Comparison of ENCODE assay signal across 8 mouse cellular contexts in the genomic region with DNA sequence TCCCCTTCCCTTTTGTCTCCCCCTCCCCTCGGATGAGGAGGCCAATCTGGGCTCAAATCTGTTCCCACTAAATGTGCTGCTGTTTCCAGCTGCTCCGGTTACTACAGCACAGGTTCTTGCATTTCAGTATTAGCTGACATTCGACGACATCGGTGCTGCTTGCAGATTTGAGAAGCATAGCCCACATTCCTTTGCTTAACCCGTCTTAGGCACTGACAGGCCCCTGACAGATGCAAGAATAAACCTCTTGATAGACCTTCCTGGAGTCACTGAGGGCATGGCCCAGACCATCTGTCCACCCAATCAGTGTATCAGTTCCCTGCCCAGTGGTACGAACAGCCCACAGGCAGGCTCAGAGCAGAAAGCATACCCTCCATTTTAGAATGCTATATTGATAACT. TPM values are rescaled to one million over a fixed set of nuclear protein-coding genes. Genes with fewer than 3 reads are reported as not detected.
DNase-seq lines count a peak whose midpoint lies in the region; ATAC-seq and TF ChIP-seq lines count a peak whose summit lies in the region.

No protein-coding gene starts in this region.

- no peaks in the 10 kb centered on the region for H3K27me3 ChIP-seq in forebrain, embryonic 14.5 days (replicated peaks; ENCODE audit: control insufficient read depth, insufficient read depth, low read length)
- H3K27me3 ChIP-seq in forebrain, embryonic 15.5 days, result no peaks in the 10 kb centered on the region
- no peaks in the 10 kb centered on the region for H3K27me3 ChIP-seq in lung, embryonic 15.5 days
- no peaks in the 10 kb centered on the region for H3K27me3 ChIP-seq in intestine, embryonic 16.5 days (replicated peaks; ENCODE audit: control insufficient read depth, insufficient read depth, low read length)
- no peaks in the 10 kb centered on the region for H3K27me3 ChIP-seq in stomach, embryonic 15.5 days (replicated peaks)

- DNase-seq in forebrain, embryonic 14.5 days (ENCODE audit: low spot score), result no peak
- no peak for DNase-seq in lung, adult 2 months
- DNase-seq in adipocyte (ENCODE audit: low spot score), result no peak
- no peak for DNase-seq in kidney, adult 11 months

- H3K36me3 ChIP-seq in forebrain, embryonic 14.5 days (ENCODE audit: control insufficient read depth, insufficient read depth, low read length), result peaks cover 20% of the 10 kb centered on the region; the same call in 1 of the 2 replicates
- peaks cover 5% of the 10 kb centered on the region; the same call in 1 of the 2 replicates for H3K36me3 ChIP-seq in forebrain, embryonic 15.5 days
- H3K36me3 ChIP-seq in lung, embryonic 15.5 days, result peaks cover 35% of the 10 kb centered on the region; the same call in 1 of the 2 replicates
- H3K36me3 ChIP-seq in intestine, embryonic 16.5 days (ENCODE audit: control insufficient read depth, insufficient read depth, low read length), result 0 out of 2 replicates have a peak, but pooled peaks cover 5% of the 10 kb centered on the region
- H3K36me3 ChIP-seq in stomach, embryonic 15.5 days, result peaks cover 18% of the 10 kb centered on the region

- peaks cover 6% of the 10 kb centered on the region for H3K4me1 ChIP-seq in forebrain, embryonic 14.5 days (ENCODE audit: control insufficient read depth, insufficient read depth, low read length)
- peaks cover 16% of the 10 kb centered on the region for H3K4me1 ChIP-seq in forebrain, embryonic 15.5 days
- peaks cover 15% of the 10 kb centered on the region for H3K4me1 ChIP-seq in lung, embryonic 15.5 days
- peaks cover 4% of the 10 kb centered on the region; the same call in 1 of the 2 replicates for H3K4me1 ChIP-seq in lung, adult 2 months (ENCODE audit: control insufficient read depth, insufficient read depth, low read length)
- peaks cover 20% of the 10 kb centered on the region for H3K4me1 ChIP-seq in intestine, embryonic 16.5 days (ENCODE audit: control insufficient read depth, insufficient read depth, low read length)
- H3K4me1 ChIP-seq in stomach, embryonic 15.5 days, result peaks cover 20% of the 10 kb centered on the region

- no peak overlapping the region for H3K4me3 ChIP-seq in forebrain, embryonic 14.5 days (ENCODE audit: low read depth, low read length)
- no peak overlapping the region for H3K4me3 ChIP-seq in forebrain, embryonic 15.5 days
- H3K4me3 ChIP-seq in lung, embryonic 15.5 days, result no peak overlapping the region
- no peak overlapping the region for H3K4me3 ChIP-seq in lung, adult 2 months (replicated peaks; ENCODE audit: extremely low read depth, low read depth, low read length)
- H3K4me3 ChIP-seq in intestine, embryonic 16.5 days (ENCODE audit: low read length), result no peak overlapping the region
- H3K4me3 ChIP-seq in stomach, embryonic 15.5 days (replicated peaks), result no peak overlapping the region

- no peak for TF ChIP-seq CTCF in lung, adult 2 months (IDR thresholded peaks at IDR 0.05; ENCODE audit: insufficient read depth, low read length)

- no peak overlapping the region for H3K9ac ChIP-seq in forebrain, embryonic 14.5 days (ENCODE audit: low read length)
- no peak overlapping the region for H3K9ac ChIP-seq in forebrain, embryonic 15.5 days (replicated peaks)
- no peak overlapping the region for H3K9ac ChIP-seq in lung, embryonic 15.5 days
- no peak overlapping the region for H3K9ac ChIP-seq in intestine, embryonic 16.5 days (ENCODE audit: low read depth, low read length)
- no peak overlapping the region for H3K9ac ChIP-seq in stomach, embryonic 15.5 days

- no peaks in the 10 kb centered on the region for H3K9me3 ChIP-seq in forebrain, embryonic 14.5 days (replicated peaks; ENCODE audit: control insufficient read depth, low read length)
- no peaks in the 10 kb centered on the region for H3K9me3 ChIP-seq in forebrain, embryonic 15.5 days
- no peaks in the 10 kb centered on the region for H3K9me3 ChIP-seq in lung, embryonic 15.5 days
- H3K9me3 ChIP-seq in intestine, embryonic 16.5 days (ENCODE audit: control insufficient read depth, low read length), result no peaks in the 10 kb centered on the region
- no peaks in the 10 kb centered on the region for H3K9me3 ChIP-seq in stomach, embryonic 15.5 days

- WGBS in forebrain, embryonic 14.5 days, result 37% methylated on average over 7 of the region's 7 CpGs
- WGBS in forebrain, embryonic 15.5 days, result 37% methylated on average over 7 of the region's 7 CpGs
- WGBS in lung, embryonic 15.5 days, result 35% methylated on average over 6 of the region's 7 CpGs
- WGBS in lung, adult 2 months, result 46% methylated on average over 7 of the region's 7 CpGs
- 28% methylated on average over 7 of the region's 7 CpGs for WGBS in intestine, embryonic 16.5 days
- 21% methylated on average over 7 of the region's 7 CpGs for WGBS in stomach, embryonic 15.5 days

- ATAC-seq in forebrain, embryonic 14.5 days, result peak; percentile 15; the same call in 1 of the 2 replicates
- no peak for ATAC-seq in forebrain, embryonic 15.5 days (replicated peaks)
- no peak for ATAC-seq in lung, embryonic 15.5 days (ENCODE audit: borderline replicate concordance, extremely low read depth, low FRiP score, low TSS enrichment)
- ATAC-seq in intestine, embryonic 16.5 days, result peak; percentile 15
- peak; percentile 20; the same call in 1 of the 2 replicates for ATAC-seq in stomach, embryonic 15.5 days (ENCODE audit: insufficient read depth, low FRiP score, low read depth)

- no peak for TF ChIP-seq POLR2A in lung, adult 2 months (IDR thresholded peaks at IDR 0.05; ENCODE audit: borderline replicate concordance, extremely low read depth, low read depth, low read length)

- H3K4me2 ChIP-seq in forebrain, embryonic 14.5 days (ENCODE audit: low read length), result no peak overlapping the region
- no peak overlapping the region for H3K4me2 ChIP-seq in forebrain, embryonic 15.5 days (replicated peaks)
- H3K4me2 ChIP-seq in lung, embryonic 15.5 days, result no peak overlapping the region
- no peak overlapping the region for H3K4me2 ChIP-seq in intestine, embryonic 16.5 days (ENCODE audit: low read depth, low read length)
- H3K4me2 ChIP-seq in stomach, embryonic 15.5 days, result no peak overlapping the region

- H3K27ac ChIP-seq in forebrain, embryonic 14.5 days (ENCODE audit: low read depth, low read length), result no peak overlapping the region
- no peak overlapping the region for H3K27ac ChIP-seq in forebrain, embryonic 15.5 days (replicated peaks)
- H3K27ac ChIP-seq in lung, embryonic 15.5 days, result 0 out of 2 replicates have a peak overlapping the region, but pooled peaks have one; percentile 0
- H3K27ac ChIP-seq in intestine, embryonic 16.5 days (ENCODE audit: low read length), result peak overlapping the region; percentile 50
- H3K27ac ChIP-seq in stomach, embryonic 15.5 days, result peak overlapping the region; percentile 73

RNA-seq across cellular contexts. Expression of gene Dnmt3a, which starts 38.1 kb away (rescaled TPM):
- polyA plus RNA-seq in forebrain, embryonic 14.5 days (2014; fragmentation: Nextera tagmentation; extraction: Ambion mirVana), result 28.0 and 32.0 TPM in 2 replicates
- 90.4 and 95.4 TPM in 2 replicates for polyA plus RNA-seq in forebrain, embryonic 15.5 days (2015; fragmentation: Nextera tagmentation; extraction: Ambion mirVana)
- polyA plus RNA-seq in lung, embryonic 15.5 days (2015; fragmentation: Nextera tagmentation; extraction: Ambion mirVana), result 144 and 151 TPM in 2 replicates
- 14.6 and 14.7 TPM in 2 replicates for polyA plus RNA-seq in lung, adult 2 months (2012; rRNA removed)
- polyA plus RNA-seq in intestine, embryonic 16.5 days (2015; fragmentation: Nextera tagmentation; extraction: Ambion mirVana), result 52.8 and 53.8 TPM in 2 replicates
- 126 and 133 TPM in 2 replicates for polyA plus RNA-seq in stomach, embryonic 15.5 days (2015; fragmentation: Nextera tagmentation; extraction: Ambion mirVana)

Comparison
In these comparisons a context has a peak if more than half of its experiments do, and no peak if none do; other contexts are left out.
1. ATAC-seq: peak in forebrain, embryonic 14.5 days (single experiment), intestine, embryonic 16.5 days (single experiment) and stomach, embryonic 15.5 days (single experiment); none in forebrain, embryonic 15.5 days (single experiment) and lung, embryonic 15.5 days (single experiment).
2. H3K27ac ChIP-seq: peak in lung, embryonic 15.5 days (single experiment), intestine, embryonic 16.5 days (single experiment) and stomach, embryonic 15.5 days (single experiment); none in forebrain, embryonic 14.5 days (single experiment) and forebrain, embryonic 15.5 days (single experiment).